Mouse (Mus musculus) stomach, embryonic 16.5 days (tissue): ENCODE data around the gene Spen. TPM values are rescaled to one million over a fixed set of nuclear protein-coding genes. Genes with fewer than 3 reads are reported as not detected.
"Not testable (repeated sequence)": the region's sequence is repeated elsewhere in the genome, so short reads cannot be mapped to it uniquely, and the experiment has no call there.

Experiments
- ATAC-seq: fragments of 200-750 bp; cut with Nextera tagmentation; 2 replicates; pipeline ENCODE4 v1.8.0; 2017; ENCODE audit warnings: moderate number of reproducible peaks, moderate TSS enrichment; ENCODE audit not compliant: insufficient read depth, low FRiP score
- H3K27ac ChIP-seq: fragments of 300-500 bp; sonication (generic); 2 replicates; pipeline ENCODE4 v1.5.1; 2014; ENCODE audit warnings: low read length
- H3K27me3 ChIP-seq: fragments of 300-500 bp; sonication (generic); 2 replicates; pipeline ENCODE4 v1.6.1; 2014; ENCODE audit warnings: low read length, control low read depth, mixed read lengths; ENCODE audit not compliant: control insufficient read depth, insufficient read depth
- H3K36me3 ChIP-seq: fragments of 300-500 bp; sonication (generic); 2 replicates; pipeline ENCODE4 v1.6.1; 2014; ENCODE audit warnings: low read length; ENCODE audit not compliant: control insufficient read depth, insufficient read depth
- H3K4me1 ChIP-seq: fragments of 300-500 bp; sonication (generic); 2 replicates; pipeline ENCODE4 v1.6.1; 2014; ENCODE audit warnings: low read length, control low read depth, mixed read lengths; ENCODE audit not compliant: control insufficient read depth, insufficient read depth
- H3K4me2 ChIP-seq: fragments of 300-500 bp; sonication (generic); 2 replicates; pipeline ENCODE4 v1.6.1; 2014; ENCODE audit warnings: low read depth, low read length, mixed read lengths
- H3K4me3 ChIP-seq: fragments of 300-500 bp; sonication (generic); replicated peaks from 2 replicates; pipeline ENCODE4 v1.5.1; 2014; ENCODE audit warnings: mild to moderate bottlenecking, low read length
- H3K9ac ChIP-seq: fragments of 300-500 bp; sonication (generic); 2 replicates; pipeline ENCODE4 v1.6.1; 2014; ENCODE audit warnings: low read length
- H3K9me3 ChIP-seq: fragments of 300-500 bp; sonication (generic); replicated peaks from 2 replicates; pipeline ENCODE4 v1.6.1; 2016; ENCODE audit warnings: low read length, control low read depth; ENCODE audit not compliant: control insufficient read depth
- WGBS: fragments of 180-500 bp; shearing (Covaris S2); extraction: QIAGEN DNeasy Blood & Tissue Kit; methylation state at CpG from one replicate; pipeline ENCODE4 v1.1.7; 2014; 5-methylcytosine and 5-hydroxymethylcytosine counted together
- polyA plus RNA-seq: library from polyadenylated mRNA; unstranded; fragments of >200 nt; fragmentation: Nextera tagmentation; extraction: Ambion mirVana; gene quantifications from 2 replicates; pipeline ENCODE4 v1.2.1, GENCODE M21; 2015

Gene Spen
- polyA plus RNA-seq, 1 experiment from 2014 or later: 6.2 TPM

DNA sequence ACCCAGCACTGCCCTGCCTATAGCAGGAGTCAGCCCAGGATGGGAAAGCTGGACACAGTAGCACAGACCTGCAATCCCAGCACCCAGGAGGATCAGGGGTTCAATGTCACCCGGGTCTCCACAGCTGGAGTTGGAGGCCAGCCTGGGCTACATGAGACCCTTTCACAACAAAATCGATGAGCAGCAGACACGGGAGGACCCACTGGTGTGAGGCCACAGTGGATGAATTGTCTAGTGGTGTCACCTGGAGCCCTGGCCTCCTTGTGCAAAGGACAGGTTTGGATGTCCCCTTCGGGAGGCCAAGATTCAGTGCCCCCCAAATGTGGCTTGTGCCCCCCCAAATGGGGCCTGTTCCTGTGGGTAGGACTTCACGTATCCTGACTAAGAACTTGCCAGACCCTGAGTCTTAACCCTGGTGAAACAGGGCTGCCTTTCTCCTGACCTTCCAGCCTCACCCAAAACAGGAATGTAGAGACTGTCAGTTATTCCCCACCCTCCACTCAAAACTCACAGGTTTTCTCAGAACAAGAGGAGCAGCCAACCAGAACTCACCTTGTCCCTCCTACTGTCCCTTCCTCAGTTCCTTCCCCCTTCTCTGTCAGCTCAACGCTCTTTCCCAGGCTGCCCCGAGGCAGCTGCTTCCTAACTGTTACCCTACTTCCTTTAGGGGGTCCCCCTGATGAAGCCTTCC is 34.4 kb upstream of the Spen start:
- H3K9me3 ChIP-seq: 0 out of 2 replicates have a peak, but pooled peaks cover 3% of the 10 kb centered on the region
- H3K27me3 ChIP-seq: no peaks in the 10 kb centered on the region
- H3K4me2 ChIP-seq: no peak overlapping the region
- no peak overlapping the region for H3K4me3 ChIP-seq
- peak; percentile 25; the same call in 1 of the 2 replicates for ATAC-seq
- 0 out of 2 replicates have a peak, but pooled peaks cover 11% of the 10 kb centered on the region for H3K4me1 ChIP-seq
- 0 out of 2 replicates have a peak overlapping the region, but pooled peaks have one; percentile 14 for H3K9ac ChIP-seq
- WGBS: 62% methylated on average over 7 of the region's 7 CpGs
- H3K36me3 ChIP-seq: peaks cover 9% of the 10 kb centered on the region; the same call in 1 of the 2 replicates
- H3K27ac ChIP-seq: peak overlapping the region; percentile 52

DNA sequence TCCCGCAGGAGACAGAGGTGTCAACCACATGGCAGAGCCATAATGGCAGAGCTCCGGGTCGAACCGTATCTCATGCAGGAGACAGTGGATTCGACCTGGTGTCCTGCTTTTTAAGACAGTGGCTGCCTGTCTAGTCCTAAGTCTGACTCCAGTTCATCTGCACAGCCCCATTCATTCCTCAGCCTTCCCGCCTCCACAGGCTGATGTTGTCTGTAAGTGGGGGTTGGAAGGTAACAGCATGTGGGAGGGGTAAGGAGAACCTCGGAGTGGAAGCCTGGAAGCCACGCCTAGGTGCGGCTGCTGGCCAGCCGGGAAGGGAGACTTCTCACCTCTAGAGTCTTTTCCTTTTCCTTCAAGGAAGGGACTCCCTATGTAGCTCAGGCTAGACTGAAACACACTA is 33.5 kb upstream of the Spen start:
- Histone ChIP-seq H3K27me3 (no peaks in the 10 kb centered on the region), H3K9me3 (0 out of 2 replicates have a peak, but pooled peaks cover under 1% of the 10 kb centered on the region), H3K27ac (no peak overlapping the region), H3K9ac (no peak overlapping the region), H3K4me2 (no peak overlapping the region), H3K4me3 (no peak overlapping the region), H3K4me1 (0 out of 2 replicates have a peak, but pooled peaks cover 11% of the 10 kb centered on the region), H3K36me3 (0 out of 2 replicates have a peak, but pooled peaks cover under 1% of the 10 kb centered on the region)
- ATAC-seq: no peak
- WGBS: 63% methylated on average over 10 of the region's 10 CpGs

DNA sequence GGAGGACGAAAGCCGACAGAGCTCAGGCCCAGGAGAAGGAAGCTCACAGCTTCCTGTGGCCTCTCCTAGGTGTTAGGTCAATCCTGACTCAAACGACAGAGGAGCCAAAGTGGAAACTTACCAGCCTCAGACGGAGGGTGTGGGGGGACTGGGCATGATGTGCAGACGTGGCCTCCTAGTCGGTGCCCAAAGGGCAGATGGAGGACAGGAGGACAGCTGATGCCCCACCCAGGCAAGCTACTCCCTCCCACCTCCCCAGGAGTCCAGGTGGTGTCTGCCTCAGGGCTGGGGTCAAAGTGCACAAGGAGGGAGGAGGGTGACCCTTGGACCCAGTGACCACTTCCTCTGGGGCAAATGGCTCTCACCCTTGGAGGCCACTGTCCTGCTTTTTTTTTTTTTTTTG is 32.9 kb upstream of the Spen start:
- no peak overlapping the region for H3K4me2 ChIP-seq
- no peaks in the 10 kb centered on the region for H3K27me3 ChIP-seq
- 0 out of 2 replicates have a peak, but pooled peaks cover 11% of the 10 kb centered on the region for H3K4me1 ChIP-seq
- ATAC-seq: no peak
- H3K9me3 ChIP-seq: no peaks in the 10 kb centered on the region
- no peak overlapping the region for H3K4me3 ChIP-seq
- no peak overlapping the region for H3K9ac ChIP-seq
- no peaks in the 10 kb centered on the region for H3K36me3 ChIP-seq
- H3K27ac ChIP-seq: no peak overlapping the region
- WGBS: 63% methylated on average over 6 of the region's 6 CpGs

DNA sequence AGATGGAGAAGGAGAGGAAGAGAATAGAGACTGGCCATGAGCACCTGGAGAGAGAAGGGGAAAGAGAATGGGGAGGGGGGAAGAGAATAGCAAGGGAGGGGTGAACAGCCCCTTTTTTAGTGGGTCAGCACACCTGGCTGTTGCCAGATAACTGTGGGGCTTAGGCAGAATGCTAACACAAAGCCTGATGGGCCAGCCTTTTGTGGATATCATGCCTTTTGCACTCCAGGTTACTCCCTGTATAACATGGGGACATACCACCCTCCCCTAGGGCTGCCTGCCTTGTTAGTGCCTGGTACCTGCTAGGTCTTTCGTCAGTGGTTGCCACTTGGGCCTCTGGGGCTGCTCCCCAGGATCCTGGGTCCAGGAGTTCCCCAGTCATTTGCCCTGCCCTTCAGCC is 32.4 kb upstream of the Spen start:
- Histone ChIP-seq H3K9me3 (no peaks in the 10 kb centered on the region), H3K4me2 (no peak overlapping the region), H3K4me1 (0 out of 2 replicates have a peak, but pooled peaks cover 11% of the 10 kb centered on the region), H3K4me3 (no peak overlapping the region), H3K9ac (no peak overlapping the region), H3K27ac (no peak overlapping the region), H3K27me3 (no peaks in the 10 kb centered on the region), H3K36me3 (no peaks in the 10 kb centered on the region)
- ATAC-seq: no peak
- WGBS: 93% methylated on average over 1 of the region's 1 CpGs

DNA sequence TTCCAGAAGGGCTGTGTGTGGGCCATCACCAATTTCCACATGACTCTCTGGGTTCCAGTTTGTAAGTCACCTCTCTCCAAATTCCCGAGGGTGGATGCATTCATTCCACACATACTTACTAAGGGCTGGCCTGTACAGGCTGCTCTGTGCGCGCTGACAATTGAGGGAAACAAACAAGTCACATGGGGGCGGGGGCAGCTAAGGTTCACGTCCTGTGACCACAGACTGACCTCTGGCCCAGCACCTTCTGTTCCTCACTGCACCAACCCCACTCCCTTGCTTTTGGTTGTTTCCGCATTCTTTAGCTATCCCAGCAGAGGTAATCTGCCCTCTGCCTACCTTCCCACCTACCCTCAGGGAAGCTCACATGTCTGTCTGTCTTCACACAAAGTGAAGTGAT is 31.6 kb upstream of the Spen start:
- H3K27ac ChIP-seq: no peak overlapping the region
- H3K27me3 ChIP-seq: no peaks in the 10 kb centered on the region
- 55% methylated on average over 6 of the region's 6 CpGs for WGBS
- no peak overlapping the region for H3K4me3 ChIP-seq
- no peak; the same call in 1 of the 2 replicates for ATAC-seq
- H3K9ac ChIP-seq: no peak overlapping the region
- no peaks in the 10 kb centered on the region for H3K9me3 ChIP-seq
- H3K4me1 ChIP-seq: 0 out of 2 replicates have a peak, but pooled peaks cover 11% of the 10 kb centered on the region
- no peaks in the 10 kb centered on the region for H3K36me3 ChIP-seq
- no peak overlapping the region for H3K4me2 ChIP-seq

DNA sequence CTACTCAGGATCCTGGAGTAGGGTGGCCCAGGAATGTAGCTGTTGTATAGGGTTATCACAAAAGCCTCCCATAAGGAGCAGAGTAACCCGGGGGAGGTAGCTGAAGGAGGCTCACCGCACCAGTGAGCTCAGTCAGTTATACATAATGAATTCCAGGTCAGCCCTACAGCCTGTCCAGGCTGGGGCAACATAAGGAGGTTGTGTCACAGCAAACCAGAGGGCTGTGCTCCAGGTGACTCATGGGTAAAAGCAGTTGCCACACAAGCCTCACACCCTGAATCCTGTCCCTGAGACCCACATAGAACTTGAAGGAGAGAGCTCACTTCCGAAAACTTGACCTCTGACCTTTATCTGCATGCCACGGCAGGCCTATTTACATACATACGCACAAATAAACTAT is 30.6 kb upstream of the Spen start:
- H3K4me1 ChIP-seq: 0 out of 2 replicates have a peak, but pooled peaks cover 9% of the 10 kb centered on the region
- WGBS: 85% methylated on average over 5 of the region's 5 CpGs
- no peak overlapping the region for H3K9ac ChIP-seq
- ATAC-seq: no peak
- H3K27me3 ChIP-seq: no peaks in the 10 kb centered on the region
- no peak overlapping the region for H3K4me2 ChIP-seq
- H3K9me3 ChIP-seq: no peaks in the 10 kb centered on the region
- H3K36me3 ChIP-seq: no peaks in the 10 kb centered on the region
- H3K27ac ChIP-seq: no peak overlapping the region
- no peak overlapping the region for H3K4me3 ChIP-seq

DNA sequence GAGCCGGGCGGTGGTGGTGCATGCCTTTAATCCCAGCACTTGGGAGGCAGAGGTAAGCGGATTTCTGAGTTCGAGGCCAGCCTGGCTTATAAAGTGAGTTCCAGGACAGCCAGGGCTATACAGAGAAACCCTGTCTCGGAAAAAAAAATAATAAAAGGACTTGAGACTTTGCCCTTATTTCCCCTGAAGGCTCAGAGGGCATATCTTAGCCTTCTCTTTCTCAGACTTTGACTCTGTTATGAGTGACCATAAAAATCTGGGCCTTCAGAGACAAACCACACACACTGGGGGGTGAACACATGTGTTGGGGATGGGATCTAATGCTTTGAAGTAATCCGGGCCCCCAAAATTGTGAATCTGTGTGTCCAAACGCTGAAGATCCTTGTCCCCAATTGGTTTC is 28.8 kb upstream of the Spen start:
- not testable (repeated sequence) for ATAC-seq, H3K4me1 ChIP-seq, H3K27me3 ChIP-seq, H3K4me2 ChIP-seq, H3K36me3 ChIP-seq, H3K9me3 ChIP-seq, H3K4me3 ChIP-seq, H3K27ac ChIP-seq, H3K9ac ChIP-seq
- 90% methylated on average over 7 of the region's 7 CpGs for WGBS

DNA sequence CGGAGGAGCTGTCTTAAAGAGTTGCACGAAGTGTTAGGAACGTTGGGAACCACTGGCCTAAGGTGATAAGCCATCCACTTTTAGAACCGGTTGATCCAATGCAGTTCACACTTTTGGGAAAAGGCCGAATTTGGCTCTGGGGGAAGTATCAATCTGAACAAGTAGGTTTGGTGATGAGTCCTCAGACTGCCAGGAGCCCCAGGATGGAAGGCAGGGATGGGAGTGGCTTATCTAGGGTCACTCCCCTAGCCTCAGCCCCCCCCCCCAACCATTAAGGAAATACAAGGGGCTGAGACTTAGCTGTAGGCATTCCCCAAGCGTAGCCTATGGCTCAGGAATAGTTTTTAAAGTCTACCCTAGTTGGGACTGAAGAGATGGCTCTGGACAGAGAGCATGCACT is 27.8 kb upstream of the Spen start:
- H3K9me3 ChIP-seq: no peaks in the 10 kb centered on the region
- H3K4me1 ChIP-seq: no peaks in the 10 kb centered on the region; the same call in 1 of the 2 replicates
- ATAC-seq: no peak
- H3K9ac ChIP-seq: no peak overlapping the region
- 89% methylated on average over 6 of the region's 6 CpGs for WGBS
- H3K27ac ChIP-seq: no peak overlapping the region
- no peak overlapping the region for H3K4me3 ChIP-seq
- H3K36me3 ChIP-seq: no peaks in the 10 kb centered on the region
- no peak overlapping the region for H3K4me2 ChIP-seq
- no peaks in the 10 kb centered on the region for H3K27me3 ChIP-seq

DNA sequence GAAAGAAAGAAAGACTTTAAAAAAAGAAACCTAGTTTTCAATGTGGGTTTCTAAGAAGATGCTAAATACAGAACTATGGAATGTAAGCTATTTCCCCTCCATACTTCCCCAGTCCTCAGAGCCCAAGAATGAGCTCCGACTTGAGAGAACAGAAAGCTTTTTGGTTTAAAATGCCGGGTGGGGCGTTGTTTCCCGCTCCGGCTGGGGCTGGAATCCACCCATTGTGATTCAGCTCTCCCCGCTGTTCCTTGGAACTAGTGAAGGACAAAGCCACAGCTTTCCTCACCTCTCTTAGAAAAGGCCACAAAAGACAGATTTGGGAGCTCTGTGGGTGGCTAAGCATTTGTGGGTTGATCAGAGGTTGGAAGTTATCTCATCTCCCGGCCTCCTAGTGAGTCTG is 26.9 kb upstream of the Spen start:
- no peaks in the 10 kb centered on the region for H3K36me3 ChIP-seq
- no peak for ATAC-seq
- H3K27ac ChIP-seq: peak overlapping the region; percentile 65; the same call in 1 of the 2 replicates
- H3K4me3 ChIP-seq: no peak overlapping the region
- 46% methylated on average over 7 of the region's 7 CpGs for WGBS
- no peaks in the 10 kb centered on the region; the same call in 1 of the 2 replicates for H3K4me1 ChIP-seq
- H3K9me3 ChIP-seq: no peaks in the 10 kb centered on the region
- no peak overlapping the region for H3K4me2 ChIP-seq
- H3K9ac ChIP-seq: no peak overlapping the region
- H3K27me3 ChIP-seq: no peaks in the 10 kb centered on the region
